Mouse (Mus musculus) gastrocnemius, postnatal 25 days (tissue): ENCODE data around the gene Mybpc3. TPM values are rescaled to one million over a fixed set of nuclear protein-coding genes. Genes with fewer than 3 reads are reported as not detected.

ENCODE experiments used
- DNase-seq: peaks from one replicate; pipeline ENCODE4 v3.0.0; 2022
- total RNA-seq, 2 experiments: library from RNA; stranded (reverse); gene quantifications; 1 replicate in 1 of 2; 2 replicates in 1 of 2; pipeline ENCODE4 v1.2.3; 2021

Mybpc3 gene
- total RNA-seq, 2 experiments from 2014 or later: not detected

DNA sequence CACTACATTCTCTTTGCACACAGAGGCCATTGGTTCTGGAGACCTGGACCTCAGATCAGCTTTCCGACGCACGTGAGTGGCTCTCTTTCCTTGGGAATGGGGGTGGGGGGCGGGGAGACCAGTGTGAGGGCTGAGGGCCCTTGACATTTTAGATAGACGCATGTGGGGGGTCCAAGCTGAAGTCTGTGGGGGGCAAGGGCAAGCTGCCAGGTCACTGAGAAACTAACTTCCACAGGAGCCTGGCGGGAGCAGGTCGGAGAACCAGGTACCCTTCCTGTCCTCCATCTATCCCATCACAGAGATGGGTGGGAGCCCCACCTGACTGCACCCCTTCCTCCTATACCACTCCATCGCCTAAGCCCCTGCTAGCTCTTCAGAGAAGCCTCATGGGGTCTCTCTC lies 3.6 kb downstream of the Mybpc3 start:
- no peak for DNase-seq

DNA sequence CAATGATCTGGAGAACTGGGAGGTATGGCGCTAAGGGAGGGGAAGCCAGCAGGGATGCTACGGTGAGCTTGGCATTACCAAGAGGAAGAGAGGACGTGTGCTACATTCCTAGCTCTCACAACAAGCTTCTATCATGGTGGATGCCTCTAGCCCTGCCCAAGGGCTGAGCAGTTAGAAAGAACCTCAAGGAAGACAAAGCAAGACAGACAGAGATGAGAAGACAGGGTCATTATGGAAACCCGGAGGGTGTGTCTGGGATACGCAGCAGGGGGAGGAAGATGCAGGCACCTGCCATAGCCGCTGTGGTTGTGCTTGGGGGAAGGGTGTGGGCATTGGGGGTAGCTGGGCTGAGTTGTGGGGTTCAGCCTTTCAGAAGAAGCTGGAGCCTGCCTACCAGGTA lies 5.6 kb downstream of the Mybpc3 start:
- DNase-seq: no peak

DNA sequence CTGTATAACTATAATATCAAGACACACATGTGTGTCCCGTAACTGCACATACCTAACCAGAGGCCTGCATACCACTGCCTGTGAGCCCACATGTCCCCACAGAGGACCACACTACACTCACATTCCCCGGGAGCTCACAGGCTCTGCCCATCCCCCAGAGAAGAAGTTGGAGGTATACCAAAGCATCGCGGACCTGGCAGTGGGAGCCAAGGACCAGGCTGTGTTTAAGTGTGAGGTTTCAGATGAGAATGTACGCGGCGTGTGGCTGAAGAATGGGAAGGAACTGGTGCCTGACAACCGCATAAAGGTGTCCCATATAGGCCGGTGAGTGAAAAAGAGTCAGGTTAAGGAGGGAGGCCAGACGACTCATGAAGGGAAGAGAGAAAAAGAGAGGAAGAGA lies 7.2 kb downstream of the Mybpc3 start:
- no peak for DNase-seq

DNA sequence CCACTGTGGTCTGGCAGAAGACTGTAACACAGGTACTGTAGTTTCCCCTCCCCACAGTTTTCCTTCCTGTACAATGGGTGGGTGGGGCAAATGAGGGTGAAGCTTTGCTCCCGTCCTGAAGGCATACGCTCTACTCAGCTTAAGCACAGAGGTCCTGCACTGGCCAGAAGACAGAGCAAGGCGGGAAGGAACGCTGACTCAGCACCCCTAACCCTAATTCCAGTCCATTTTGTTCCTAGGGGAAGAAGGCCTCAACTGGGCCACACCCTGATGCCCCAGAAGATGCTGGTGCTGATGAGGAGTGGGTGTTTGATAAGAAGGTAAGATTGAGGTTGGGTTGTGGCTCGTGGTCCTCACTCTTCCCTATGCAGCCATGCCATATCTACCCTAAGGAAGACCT lies 10.8 kb downstream of the Mybpc3 start:
- DNase-seq: no peak

DNA sequence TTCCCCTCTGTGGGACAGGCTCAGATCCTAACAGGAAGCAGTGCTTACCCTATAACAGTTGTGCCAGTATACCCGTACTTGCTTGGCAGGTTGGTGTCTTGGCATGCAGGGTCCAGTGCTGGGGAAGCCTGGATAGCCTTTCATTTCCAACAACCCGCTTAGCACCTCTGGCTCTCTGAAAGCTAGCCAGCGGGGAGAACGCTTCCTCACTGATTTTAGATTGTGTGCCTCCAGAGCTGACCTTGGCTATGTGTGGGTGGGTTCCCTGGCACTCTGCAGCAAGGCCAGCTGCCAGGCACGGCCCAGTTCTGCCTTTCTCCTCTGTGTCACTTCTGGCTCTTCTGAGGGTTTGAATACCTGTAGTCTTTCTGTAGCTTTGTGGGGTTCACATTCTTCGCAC lies 12.2 kb downstream of the Mybpc3 start:
- no peak for DNase-seq

DNA sequence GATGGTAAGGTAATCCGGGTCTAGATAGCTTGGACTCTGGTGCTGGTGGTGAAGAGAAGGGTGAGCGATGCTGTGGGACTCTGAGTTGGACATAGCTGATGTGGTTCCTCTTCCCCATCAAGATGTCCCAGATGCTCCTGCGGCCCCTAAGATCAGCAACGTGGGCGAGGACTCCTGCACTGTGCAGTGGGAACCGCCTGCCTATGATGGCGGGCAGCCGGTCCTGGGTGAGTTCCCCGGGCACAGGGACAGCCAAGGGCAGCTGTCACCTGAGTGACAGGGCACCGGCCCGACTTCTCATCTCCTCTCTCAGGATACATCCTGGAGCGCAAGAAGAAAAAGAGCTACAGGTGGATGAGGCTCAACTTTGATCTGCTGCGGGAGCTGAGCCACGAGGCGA lies 13.3 kb downstream of the Mybpc3 start:
- no peak for DNase-seq

DNA sequence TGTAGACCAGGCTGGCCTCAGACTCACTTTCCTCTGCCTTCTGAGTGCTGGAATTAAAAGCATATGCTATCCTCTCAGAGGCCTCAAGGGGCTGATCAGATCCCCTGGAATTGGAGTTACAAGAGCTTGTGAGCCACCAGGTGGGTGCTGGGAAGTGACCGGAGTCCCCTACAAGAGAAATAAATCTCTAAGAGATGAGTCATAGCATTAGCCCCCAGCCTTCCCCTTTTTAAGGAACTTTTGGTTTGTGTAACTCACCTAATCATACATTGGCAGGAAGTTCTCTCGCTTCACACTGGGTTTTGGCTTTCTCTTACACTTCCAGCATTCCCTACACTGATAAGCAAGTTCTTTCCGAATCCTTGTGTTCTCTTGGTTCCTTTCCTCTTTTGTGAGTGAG lies 14.1 kb downstream of the Mybpc3 start:
- DNase-seq: no peak

DNA sequence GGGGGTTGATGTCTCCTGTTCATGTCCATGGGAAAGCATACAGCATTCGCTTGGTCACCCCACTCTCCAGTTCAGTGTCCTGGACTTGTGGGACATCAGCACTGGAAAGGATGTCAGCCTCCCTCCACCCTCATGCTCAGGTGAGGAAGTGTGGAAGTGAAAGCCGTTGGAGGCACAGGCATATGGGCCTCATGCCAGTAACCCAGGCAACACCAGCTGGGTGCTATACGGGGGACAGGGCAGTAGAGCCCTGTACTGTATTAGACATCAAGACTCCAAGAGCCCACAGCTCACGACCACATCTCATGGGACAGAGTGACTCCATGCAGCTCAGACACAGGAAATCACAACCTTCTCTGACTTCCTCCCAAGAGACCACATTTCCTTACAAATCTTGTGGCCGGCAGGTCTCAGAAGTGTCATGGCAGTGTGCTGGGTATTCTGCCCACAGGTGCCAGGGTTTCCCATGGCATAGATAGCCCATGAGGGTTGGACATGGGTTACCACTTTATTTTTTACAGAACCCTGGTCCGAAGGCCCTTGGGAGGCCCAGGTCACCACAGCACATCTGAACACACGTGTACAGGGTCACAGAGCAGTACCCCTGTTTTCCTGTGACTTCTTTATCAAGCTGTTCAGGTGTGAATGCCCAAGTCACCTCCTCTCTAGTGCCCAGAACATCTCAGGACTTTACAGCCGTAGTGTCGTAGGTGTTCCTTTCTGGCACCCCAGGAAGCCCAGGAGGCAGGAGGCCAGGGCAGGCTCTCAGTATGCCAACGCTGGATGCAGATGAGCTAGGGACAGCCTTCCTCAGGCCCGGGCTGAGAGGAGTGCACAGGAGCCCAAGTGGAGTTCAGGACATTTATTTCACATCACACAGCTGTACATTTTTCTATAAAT lies 18.8 kb downstream of the Mybpc3 start:
- no peak for DNase-seq

DNA sequence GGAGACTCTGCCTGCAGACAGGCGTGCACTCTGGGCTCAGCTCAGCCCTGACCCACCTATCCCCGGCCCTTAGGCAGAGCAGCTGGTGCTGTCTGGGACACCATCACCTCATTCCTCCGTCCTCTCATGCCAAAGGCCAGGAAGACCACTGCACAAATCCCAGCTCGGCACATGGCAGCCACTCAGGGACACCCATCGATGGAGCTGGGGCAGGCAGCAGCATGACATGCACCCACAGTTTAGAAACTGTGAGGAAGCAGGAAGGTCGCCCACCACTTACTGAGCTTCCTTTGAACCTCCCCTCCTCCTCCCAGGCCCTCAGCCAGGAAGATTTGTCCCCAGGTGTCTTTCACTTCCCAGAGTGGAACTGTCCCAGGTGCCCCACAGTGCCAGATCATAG lies 19.5 kb downstream of the Mybpc3 start:
- DNase-seq: no peak

DNA sequence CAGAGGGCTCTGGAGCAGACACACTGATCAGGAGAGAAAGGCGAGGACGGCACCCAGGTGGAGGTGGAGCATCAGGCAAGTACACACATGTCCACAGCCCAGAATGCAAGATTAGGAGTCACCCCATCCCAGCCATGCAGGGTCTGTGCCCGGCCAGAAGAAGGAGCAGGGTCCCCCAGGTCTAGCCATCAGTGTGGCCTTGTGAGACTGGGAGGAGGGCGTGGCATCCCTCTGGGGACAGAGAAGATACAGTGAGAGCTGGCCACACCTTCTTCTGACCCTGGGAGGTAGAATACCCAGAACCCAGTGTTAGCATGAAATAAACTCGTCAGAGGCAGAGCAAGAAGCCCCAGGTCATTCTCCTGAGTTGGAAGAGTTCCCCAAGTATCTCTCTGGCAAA lies 21.4 kb downstream of the Mybpc3 start:
- DNase-seq: no peak

DNA sequence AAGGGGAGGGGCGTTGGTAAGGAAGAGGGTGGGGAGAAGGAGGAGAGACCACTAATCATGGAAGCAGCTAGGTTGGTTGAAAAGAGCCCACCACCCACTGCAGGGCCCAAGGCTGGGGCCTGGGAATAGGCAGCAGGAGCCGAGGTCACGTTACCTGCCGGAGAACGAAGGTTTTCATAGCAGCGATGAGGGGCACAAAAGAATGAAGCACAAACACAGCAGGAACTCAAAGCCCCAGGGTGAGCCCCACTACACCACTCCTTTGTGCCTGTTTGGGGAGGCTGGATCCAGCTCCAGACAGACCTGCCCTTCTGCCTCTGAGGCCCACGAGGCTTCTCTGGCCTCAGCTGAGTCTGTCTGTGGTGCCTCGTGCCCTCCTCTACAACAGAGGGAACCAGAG lies 21.8 kb downstream of the Mybpc3 start:
- DNase-seq: no peak

DNA sequence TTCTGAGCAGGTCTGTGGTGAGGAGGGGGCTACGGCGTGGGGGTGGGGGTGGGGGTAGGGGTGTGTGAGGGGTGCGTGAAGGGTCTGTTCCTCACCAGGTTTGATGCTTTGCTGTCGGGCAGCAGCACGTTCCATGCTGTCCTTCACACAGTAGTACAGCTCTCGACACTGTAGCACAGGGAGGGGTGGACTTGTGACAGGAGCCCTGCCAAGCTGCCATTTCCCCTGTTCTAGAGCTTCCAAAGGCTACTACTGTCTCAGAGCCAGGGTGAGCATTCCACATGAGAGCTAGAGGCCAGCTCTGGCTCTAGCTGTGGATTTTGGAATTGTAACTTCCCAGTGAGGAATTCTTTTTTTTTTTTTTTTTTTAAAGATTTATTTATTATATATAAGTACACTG lies 25.0 kb downstream of the Mybpc3 start:
- DNase-seq: no peak

DNA sequence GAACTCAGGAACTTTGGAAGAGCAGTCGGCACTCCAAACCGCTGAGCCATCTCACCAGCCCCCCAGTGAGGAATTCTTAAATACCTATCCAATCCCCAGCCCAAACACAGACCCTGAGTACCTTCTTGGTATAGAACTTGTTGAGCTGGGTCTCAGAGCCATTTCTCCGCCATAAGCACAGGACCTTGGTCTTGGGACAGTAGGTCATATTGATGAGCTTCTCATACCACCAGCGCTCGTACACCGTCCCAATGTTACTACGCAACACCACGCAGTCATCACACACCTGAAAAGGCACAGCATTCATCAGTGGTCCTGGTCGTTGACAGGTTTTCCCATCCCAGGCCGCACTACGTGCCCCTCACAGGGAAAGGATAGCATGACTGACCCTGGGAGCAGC lies 25.5 kb downstream of the Mybpc3 start:
- DNase-seq: no peak

DNA sequence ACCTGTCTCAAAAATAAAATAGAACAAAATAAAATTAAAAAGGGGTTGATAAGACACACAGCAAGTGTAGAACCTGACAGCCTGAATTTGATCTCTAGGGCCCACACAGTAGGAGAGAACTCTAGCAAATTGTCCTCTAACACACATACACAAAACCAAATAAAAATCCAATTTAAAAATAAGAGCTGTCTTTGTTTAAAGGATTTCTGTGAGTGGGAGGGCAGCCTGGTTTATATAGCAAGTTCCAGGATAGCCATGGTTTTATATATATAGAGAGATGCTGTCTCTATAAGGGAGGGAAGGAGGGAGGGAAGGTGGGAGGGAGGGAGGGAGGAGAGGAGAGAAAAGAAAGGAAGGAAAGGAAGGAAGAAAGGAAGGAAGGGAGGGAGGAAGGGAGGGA lies 30.2 kb downstream of the Mybpc3 start:
- no peak for DNase-seq

DNA sequence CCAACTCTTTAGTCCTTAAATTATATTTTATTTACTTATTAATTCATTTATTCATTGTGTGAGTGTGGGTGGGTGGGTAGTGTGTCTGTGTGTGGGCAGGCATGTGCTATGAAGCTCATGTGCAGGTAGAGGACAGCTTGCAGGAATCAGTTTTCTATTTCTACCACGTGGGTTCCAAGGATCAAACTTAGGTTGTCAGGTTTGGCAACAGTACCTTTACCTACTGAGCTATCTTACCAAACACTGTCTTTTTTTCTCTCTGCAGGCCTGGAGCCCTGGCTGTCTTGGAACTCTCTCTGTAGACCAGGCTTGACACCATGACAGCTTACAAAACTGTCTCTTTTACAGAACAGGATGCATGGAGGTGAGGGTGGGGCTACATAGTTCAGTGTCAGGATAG lies 33.4 kb downstream of the Mybpc3 start:
- DNase-seq: no peak

DNA sequence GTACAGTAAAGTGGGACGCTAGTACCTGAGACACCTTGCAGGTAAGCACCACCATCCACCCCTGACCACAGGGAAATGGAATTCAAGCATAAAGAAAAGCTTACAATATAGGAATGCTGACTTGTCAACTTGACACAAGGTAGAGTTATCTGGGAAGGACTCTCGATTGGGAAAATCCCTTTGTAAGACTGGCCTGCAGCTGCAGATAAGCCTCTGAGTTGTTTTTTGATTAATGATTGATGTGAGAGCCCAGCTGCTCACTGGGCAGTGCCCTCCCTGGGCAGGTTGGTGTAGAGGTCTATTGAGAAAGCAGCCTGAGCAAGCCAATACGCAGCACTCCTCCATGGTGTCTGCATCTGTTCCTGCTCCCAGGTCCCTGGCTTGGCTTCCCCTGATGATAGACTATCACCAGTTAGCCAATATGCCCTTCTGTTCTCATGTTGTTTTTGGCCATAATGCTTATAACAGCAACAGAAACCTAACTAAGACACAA lies 35.0 kb downstream of the Mybpc3 start:
- DNase-seq: no peak

DNA sequence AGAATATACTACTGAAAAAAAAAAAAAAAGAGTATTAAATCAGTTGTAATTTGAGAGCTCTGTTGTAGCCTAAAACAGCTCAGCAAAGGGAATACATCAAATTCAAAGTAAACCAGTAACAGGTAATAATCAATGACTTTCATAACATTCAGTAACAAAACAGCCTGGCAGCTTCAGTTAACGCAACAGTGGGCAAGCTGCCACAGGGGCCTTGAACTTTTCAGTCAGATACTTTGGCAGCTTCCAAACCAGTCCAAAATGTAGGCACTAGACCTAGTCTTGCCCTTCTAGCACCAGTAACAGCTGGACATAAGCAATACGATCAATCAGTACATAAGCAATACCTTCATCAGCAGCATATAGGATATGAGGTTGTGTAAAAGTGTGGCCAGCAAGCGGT lies 36.1 kb downstream of the Mybpc3 start:
- no peak for DNase-seq

DNA sequence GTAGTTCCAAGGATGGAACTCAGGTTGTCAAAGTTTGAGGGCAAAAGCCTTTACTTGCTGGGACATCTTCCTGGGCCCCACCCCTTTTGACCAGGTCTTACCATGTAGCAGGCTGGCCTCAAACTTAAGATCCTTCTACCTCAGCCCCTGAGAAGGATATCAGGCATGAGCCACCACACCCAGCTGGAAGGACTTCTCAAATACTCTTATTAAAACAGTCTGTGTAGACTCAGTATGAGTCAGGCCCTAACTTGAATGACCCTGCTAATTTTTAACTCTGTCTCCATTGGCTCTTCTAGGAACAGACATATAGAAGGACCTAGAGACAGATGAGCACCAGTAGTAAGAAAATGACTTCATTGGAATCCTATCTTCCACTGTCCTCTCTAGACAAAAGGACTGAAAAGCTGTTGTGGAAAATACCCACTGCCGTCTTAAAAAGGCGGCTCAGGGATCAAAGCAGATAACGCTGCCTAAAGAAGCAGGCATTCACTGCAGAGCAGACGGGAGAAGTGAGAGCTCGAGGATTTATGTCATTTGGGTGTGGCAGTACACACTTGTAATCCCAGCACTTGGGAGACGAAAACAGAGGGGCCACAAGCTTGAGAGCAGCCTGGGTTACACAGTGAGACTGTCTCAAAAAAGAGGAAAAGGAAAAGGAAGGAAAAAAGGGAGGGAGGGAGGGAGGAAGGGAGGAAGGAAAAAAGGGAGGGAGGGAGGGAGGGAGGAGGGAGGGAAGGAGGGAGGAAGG lies 39.2 kb downstream of the Mybpc3 start:
- DNase-seq: no peak

DNA sequence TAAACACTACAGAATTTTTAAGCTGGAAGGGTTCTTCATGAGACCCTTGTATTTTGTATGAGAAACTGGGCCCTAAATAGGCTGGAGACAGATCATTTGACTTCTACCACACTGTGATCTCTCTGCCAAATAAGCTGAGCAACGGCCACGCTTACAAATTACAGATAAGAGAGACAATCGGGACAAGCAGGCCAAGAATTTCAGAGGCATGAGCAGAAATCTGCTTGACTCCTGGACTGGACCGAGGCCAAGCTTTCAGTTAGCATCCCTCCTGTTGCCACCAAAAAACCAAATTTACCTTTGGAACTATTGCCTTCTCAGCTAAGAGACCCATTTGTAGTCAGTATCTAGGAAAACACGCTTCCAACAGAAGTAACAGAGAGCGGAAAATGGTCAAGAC lies 42.6 kb downstream of the Mybpc3 start:
- no peak for DNase-seq

DNA sequence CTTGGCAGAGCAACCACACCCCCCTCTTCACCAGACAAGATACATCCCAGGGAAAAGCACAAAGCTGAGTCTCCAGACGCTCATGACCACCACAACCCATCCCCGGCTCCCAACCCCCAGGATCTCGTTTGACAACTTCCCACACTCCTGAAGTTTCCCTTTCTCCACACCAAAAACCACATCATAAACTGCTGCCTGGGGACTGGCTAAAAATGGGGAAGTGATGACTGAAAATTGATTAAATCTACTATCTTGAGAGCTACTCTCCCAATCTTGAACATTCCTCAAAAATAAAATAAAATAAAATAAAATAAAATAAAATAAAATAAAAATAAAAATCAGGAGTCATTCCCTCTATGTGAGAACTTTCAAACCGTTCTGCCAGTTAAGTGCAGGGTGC lies 45.0 kb downstream of the Mybpc3 start:
- no peak for DNase-seq

DNA sequence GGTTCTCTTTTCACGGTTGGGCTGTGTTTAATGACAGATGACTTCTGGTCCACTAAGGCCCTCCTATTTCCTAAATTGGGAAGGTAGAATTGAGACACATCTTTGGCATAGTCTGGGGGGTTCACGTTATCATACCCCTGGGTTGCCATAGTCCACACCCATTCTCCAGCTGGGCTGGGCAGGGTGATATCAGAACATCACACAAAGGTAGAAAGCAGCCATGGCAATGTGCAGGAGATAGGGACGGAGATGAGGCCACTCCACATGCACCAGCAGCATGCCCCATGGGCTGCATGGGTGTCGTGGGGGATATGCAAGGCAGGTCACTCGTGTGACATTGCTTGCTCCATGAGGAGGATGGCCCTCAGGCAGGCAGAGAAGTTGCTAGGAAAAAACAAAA lies 45.6 kb downstream of the Mybpc3 start:
- DNase-seq: no peak

DNA sequence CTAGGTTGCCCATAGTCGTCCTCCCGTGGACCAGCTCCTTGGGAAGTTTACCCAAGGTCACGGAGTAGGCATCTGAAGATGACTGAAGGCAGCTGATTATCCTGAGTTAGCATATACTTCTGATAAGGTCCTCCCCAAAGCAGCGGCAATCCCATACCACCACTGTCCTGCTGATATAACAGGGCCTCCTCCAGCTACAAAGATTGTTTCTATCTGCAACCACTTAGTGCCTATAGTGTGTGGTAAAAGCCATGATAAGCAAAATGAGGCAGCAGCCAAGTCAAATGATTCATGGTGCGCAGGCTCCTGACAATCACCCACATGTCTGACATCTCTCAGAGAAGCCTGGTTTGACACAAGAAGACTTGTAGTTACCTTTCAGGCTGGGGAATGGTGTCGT lies 47.0 kb downstream of the Mybpc3 start:
- DNase-seq: no peak

DNA sequence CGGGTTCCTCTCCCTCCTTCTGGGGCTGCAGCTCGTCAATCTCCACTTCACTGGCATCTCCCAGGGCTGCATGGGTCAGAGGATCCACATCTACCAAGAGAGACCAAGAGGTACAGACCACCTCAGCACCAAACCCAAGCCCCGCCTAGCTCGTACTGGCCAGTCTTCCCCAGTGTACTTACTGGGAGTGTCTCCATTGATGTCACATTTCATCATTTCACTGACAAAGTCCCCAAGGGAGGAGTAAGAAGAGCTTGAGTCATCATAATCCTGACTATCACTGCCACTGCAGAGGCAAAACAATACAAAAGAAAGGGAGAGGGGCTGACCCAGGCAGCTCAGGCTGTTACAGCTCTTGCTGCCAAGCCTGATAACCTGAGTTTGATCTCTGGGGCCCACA lies 49.7 kb downstream of the Mybpc3 start:
- no peak for DNase-seq
